Mouse (Mus musculus): ENCODE results near the gene Clcn1.

Clcn1 gene

GRCm38 (mm10) chr6:42350021-42350967 is 63.8 kb downstream of the Clcn1 start:
- DNase-seq (ENCODE audit: low spot score) = no peak

GRCm38 (mm10) chr6:42350968-42351775 is 64.7 kb downstream of the Clcn1 start:
- DNase-seq (ENCODE audit: low spot score) = no peak

GRCm38 (mm10) chr6:42351776-42352485 is 65.4 kb downstream of the Clcn1 start:
- no peak for DNase-seq (ENCODE audit: low spot score)

- DNase-seq (ENCODE audit: low spot score) = no peak
These were observed 66.0 kb downstream of the Clcn1 start for GRCm38 (mm10) chr6:42352486-42352846.

- DNase-seq (ENCODE audit: low spot score) = no peak
These were observed 66.7 kb downstream of the Clcn1 start for GRCm38 (mm10) chr6:42353180-42353579.

- DNase-seq (ENCODE audit: low spot score) = no peak
These were observed 67.9 kb downstream of the Clcn1 start for GRCm38 (mm10) chr6:42354076-42355019.

- DNase-seq (ENCODE audit: low spot score) = no peak
These were observed 68.9 kb downstream of the Clcn1 start for GRCm38 (mm10) chr6:42355366-42355765.

GRCm38 (mm10) chr6:42355794-42356600 is 69.5 kb downstream of the Clcn1 start:
- DNase-seq (ENCODE audit: low spot score) = no peak

GRCm38 (mm10) chr6:42356913-42357312 is 70.4 kb downstream of the Clcn1 start:
- DNase-seq (ENCODE audit: low spot score) = no peak

- DNase-seq (ENCODE audit: low spot score) = no peak
These were observed 71.4 kb downstream of the Clcn1 start for GRCm38 (mm10) chr6:42357901-42358300.

- DNase-seq (ENCODE audit: low spot score) = no peak
These were observed 72.4 kb downstream of the Clcn1 start for GRCm38 (mm10) chr6:42358901-42359300.

GRCm38 (mm10) chr6:42359364-42360147 is 73.1 kb downstream of the Clcn1 start:
- DNase-seq (ENCODE audit: low spot score) = no peak

GRCm38 (mm10) chr6:42360231-42360840 is 73.9 kb downstream of the Clcn1 start:
- no peak for DNase-seq (ENCODE audit: low spot score)

- no peak for DNase-seq (ENCODE audit: low spot score)
These were observed 74.8 kb downstream of the Clcn1 start for GRCm38 (mm10) chr6:42361041-42361895.

GRCm38 (mm10) chr6:42362074-42362473 is 75.6 kb downstream of the Clcn1 start:
- no peak for DNase-seq (ENCODE audit: low spot score)

GRCm38 (mm10) chr6:42362497-42362896 is 76.0 kb downstream of the Clcn1 start:
- DNase-seq (ENCODE audit: low spot score) = no peak

GRCm38 (mm10) chr6:42362974-42363373 is 76.5 kb downstream of the Clcn1 start:
- DNase-seq (ENCODE audit: low spot score) = no peak

GRCm38 (mm10) chr6:42364066-42364465 is 77.6 kb downstream of the Clcn1 start:
- DNase-seq (ENCODE audit: low spot score) = no peak
